Mouse (Mus musculus) C2C12 (cell line): ENCODE data around the gene Mdh2.

Experiments used
- CTCF ChIP-seq: IDR thresholded peaks from one replicate; pipeline ENCODE4 v1.5.1; 2011; ENCODE audit not compliant: control insufficient read depth, insufficient read depth, insufficient read length
- FOSL1 ChIP-seq: IDR thresholded peaks from one replicate; pipeline ENCODE4 v1.8.0; 2011; ENCODE audit warnings: mild to moderate bottlenecking, low read length; ENCODE audit not compliant: poor library complexity, insufficient read depth, severe bottlenecking
- MAX ChIP-seq: IDR thresholded peaks from one replicate; pipeline ENCODE4 v1.6.1; 2011; ENCODE audit warnings: mild to moderate bottlenecking, control low read depth
- MYOD1 ChIP-seq: IDR thresholded peaks from one replicate; pipeline ENCODE4 v1.6.1; 2011; ENCODE audit warnings: low read depth; ENCODE audit not compliant: control insufficient read depth, insufficient read length
- MYOG ChIP-seq: IDR thresholded peaks from one replicate; pipeline ENCODE4 v1.6.1; 2011; ENCODE audit not compliant: control insufficient read depth, insufficient read length; ENCODE audit errors: extremely low read depth
- USF1 ChIP-seq: IDR thresholded peaks from one replicate; pipeline ENCODE4 v1.6.1; 2011; ENCODE audit warnings: low read depth, mild to moderate bottlenecking, control low read depth, moderate library complexity

GRCm38 (mm10) chr5:135730916-135731315 lies 47.4 kb upstream of the Mdh2 start:
- no peak for TF ChIP-seq CTCF
- no peak for TF ChIP-seq USF1
- no peak for TF ChIP-seq MYOD1
- no peak for TF ChIP-seq MAX
- no peak for TF ChIP-seq FOSL1
- TF ChIP-seq MYOG: no peak
